Mouse (Mus musculus): ENCODE data around the gene Pax9.

- no peak for TF ChIP-seq POLR2A (IDR thresholded peaks at IDR 0.05; ENCODE audit: control insufficient read depth, extremely low read depth, insufficient read depth, low read length, poor library complexity)
- no peak for TF ChIP-seq CTCF (IDR thresholded peaks at IDR 0.05; ENCODE audit: borderline replicate concordance, control insufficient read depth, extremely low read depth, insufficient read depth, low read length, poor library complexity)
These were observed 36.1 kb downstream of the Pax9 start for GRCm38 (mm10) chr12:56727631-56728030.
